Mouse (Mus musculus) kidney, adult 2 months (tissue): ENCODE measurements around the gene Dph7. TPM values are rescaled to one million over a fixed set of nuclear protein-coding genes. Genes with fewer than 3 reads are reported as not detected.

Source experiments
- DNase-seq: peaks from one replicate; pipeline ENCODE4 v3.0.0; 2021
- H3K27ac ChIP-seq: fragments of 200-500 bp; 2 replicates; pipeline ENCODE4 v1.5.1; 2012; ENCODE audit warnings: low read depth, low read length, control low read depth, inconsistent platforms; ENCODE audit not compliant: insufficient read depth
- H3K27me3 ChIP-seq: fragments of 200-500 bp; replicated peaks from 2 replicates; pipeline ENCODE4 v1.6.1; 2012; ENCODE audit warnings: mild to moderate bottlenecking, moderate library complexity, low read length, inconsistent platforms; ENCODE audit not compliant: control insufficient read depth, insufficient read depth
- H3K36me3 ChIP-seq: fragments of 200-500 bp; 2 replicates; pipeline ENCODE4 v1.6.1; 2012; ENCODE audit warnings: mild to moderate bottlenecking, moderate library complexity, low read length, inconsistent platforms; ENCODE audit not compliant: control insufficient read depth, insufficient read depth
- H3K4me1 ChIP-seq: fragments of 200-500 bp; 2 replicates; pipeline ENCODE4 v1.6.1; 2011; ENCODE audit warnings: low read length; ENCODE audit not compliant: control insufficient read depth, insufficient read depth
- H3K4me3 ChIP-seq: fragments of 200-500 bp; 2 replicates; pipeline ENCODE4 v1.5.1; 2011; ENCODE audit warnings: mild to moderate bottlenecking, low read depth, low read length, control low read depth; ENCODE audit not compliant: insufficient read depth
- CTCF ChIP-seq: fragments of 200-500 bp; conservative IDR thresholded peaks from 2 replicates; pipeline ENCODE4 v1.5.1; 2011; ENCODE audit warnings: low read depth, mild to moderate bottlenecking, control low read depth, low read length, moderate library complexity, mixed read lengths; ENCODE audit not compliant: insufficient read depth, insufficient read length
- POLR2A ChIP-seq: fragments of 200-500 bp; IDR thresholded peaks from one replicate; pipeline ENCODE4 v1.6.1; 2011; ENCODE audit warnings: low read depth, low read length, control low read depth
- WGBS: fragments of 180-500 bp; shearing (Covaris S2); methylation state at CpG from one replicate; pipeline ENCODE4 v1.1.7; 2018; 5-methylcytosine and 5-hydroxymethylcytosine counted together
- polyA plus RNA-seq: library from polyadenylated mRNA; depleted of rRNA; stranded (reverse); fragments of >200 nt; gene quantifications from 2 replicates; pipeline ENCODE4 v1.2.3, GENCODE M21; 2012; rRNA removed

The Dph7 gene
- polyA plus RNA-seq, 1 experiment: 13.0 TPM

GRCm38 (mm10) chr2:24996471-24996870 is 34.3 kb downstream of the Dph7 start:
- no peak for TF ChIP-seq POLR2A
- TF ChIP-seq CTCF: no peak
- Histone ChIP-seq H3K36me3 (peaks cover 1% of the 10 kb centered on the region; the same call in 1 of the 2 replicates), H3K27ac (no peak overlapping the region), H3K27me3 (no peaks in the 10 kb centered on the region), H3K4me3 (no peak overlapping the region), H3K4me1 (no peaks in the 10 kb centered on the region)
- 82% methylated on average over 2 of the region's 2 CpGs for WGBS
- DNase-seq: no peak

- Histone ChIP-seq H3K4me3 (no peak overlapping the region), H3K27me3 (no peaks in the 10 kb centered on the region), H3K27ac (no peak overlapping the region), H3K4me1 (no peaks in the 10 kb centered on the region), H3K36me3 (no peaks in the 10 kb centered on the region; the same call in 1 of the 2 replicates)
- WGBS: 67% methylated on average over 3 of the region's 3 CpGs
- peak; percentile 74 for TF ChIP-seq CTCF
- TF ChIP-seq POLR2A: no peak
- DNase-seq: peak; percentile 52
Measured at GRCm38 (mm10) chr2:25000544-25001235, 38.5 kb downstream of the Dph7 start.

GRCm38 (mm10) chr2:25003946-25004786 is 42.0 kb downstream of the Dph7 start:
- Histone ChIP-seq H3K4me1 (no peaks in the 10 kb centered on the region), H3K36me3 (no peaks in the 10 kb centered on the region; the same call in 1 of the 2 replicates), H3K27ac (no peak overlapping the region), H3K27me3 (no peaks in the 10 kb centered on the region), H3K4me3 (no peak overlapping the region)
- 87% methylated on average over 9 of the region's 9 CpGs for WGBS
- DNase-seq: no peak
- no peak for TF ChIP-seq CTCF
- no peak for TF ChIP-seq POLR2A

- WGBS: 98% methylated on average over 1 of the region's 1 CpGs
- Histone ChIP-seq H3K36me3 (no peaks in the 10 kb centered on the region; the same call in 1 of the 2 replicates), H3K27me3 (no peaks in the 10 kb centered on the region), H3K4me1 (no peaks in the 10 kb centered on the region), H3K4me3 (no peak overlapping the region), H3K27ac (no peak overlapping the region)
- TF ChIP-seq POLR2A (no peak), CTCF (no peak)
- no peak for DNase-seq
Measured at GRCm38 (mm10) chr2:25006767-25007166, 44.6 kb downstream of the Dph7 start.

GRCm38 (mm10) chr2:25008250-25008649 is 46.0 kb downstream of the Dph7 start:
- TF ChIP-seq CTCF (no peak), POLR2A (no peak)
- Histone ChIP-seq H3K36me3 (no peaks in the 10 kb centered on the region), H3K27ac (no peak overlapping the region), H3K4me1 (no peaks in the 10 kb centered on the region), H3K4me3 (no peak overlapping the region), H3K27me3 (no peaks in the 10 kb centered on the region)
- no peak for DNase-seq

Other genes starting within 250 kb of the Dph7 start
- 0.03 and 1.2 TPM in 2 replicates for gene Cacna1b, start 199.2 kb upstream of the Dph7 start, polyA plus RNA-seq
- gene Ehmt1, start 42.8 kb upstream of the Dph7 start, polyA plus RNA-seq: 30.5 and 35.6 TPM in 2 replicates
- 85.7 and 107 TPM in 2 replicates for gene Arrdc1, start 27.1 kb upstream of the Dph7 start, polyA plus RNA-seq
- gene Zmynd19, start 12.6 kb upstream of the Dph7 start, polyA plus RNA-seq: 5.1 and 6.3 TPM in 2 replicates
- gene Mrpl41, start 12.7 kb downstream of the Dph7 start, polyA plus RNA-seq: 55.8 and 66.0 TPM in 2 replicates
- gene Pnpla7, start 13.6 kb downstream of the Dph7 start, polyA plus RNA-seq: 22.4 and 24.1 TPM in 2 replicates
- 77.8 and 110 TPM in 2 replicates for gene Nsmf, start 92.0 kb downstream of the Dph7 start, polyA plus RNA-seq
- 23.7 and 29.2 TPM in 2 replicates for gene Entpd8, start 117.9 kb downstream of the Dph7 start, polyA plus RNA-seq
- not detected in 2 replicates for gene Noxa1, start 132.7 kb downstream of the Dph7 start, polyA plus RNA-seq
- 5.7 and 7.8 TPM in 2 replicates for gene Nrarp, start 218.4 kb downstream of the Dph7 start, polyA plus RNA-seq
- gene Tor4a, start 234.5 kb downstream of the Dph7 start, polyA plus RNA-seq: 21.8 and 26.9 TPM in 2 replicates
- gene Nelfb, start 249.1 kb downstream of the Dph7 start, polyA plus RNA-seq: 62.6 and 70.5 TPM in 2 replicates